Mouse (Mus musculus) bone marrow macrophage, adult 2 months (primary cell): ENCODE data around the gene Trp53tg5.

Experiments used
- CTCF ChIP-seq: IDR thresholded peaks from 2 replicates; pipeline ENCODE4 v1.5.1; 2012; ENCODE audit warnings: low read depth, mild to moderate bottlenecking, low read length, moderate library complexity
- POLR2A ChIP-seq: IDR thresholded peaks from 2 replicates; pipeline ENCODE4 v1.6.1; 2012; ENCODE audit warnings: mild to moderate bottlenecking, low read depth, low read length, borderline replicate concordance

DNA sequence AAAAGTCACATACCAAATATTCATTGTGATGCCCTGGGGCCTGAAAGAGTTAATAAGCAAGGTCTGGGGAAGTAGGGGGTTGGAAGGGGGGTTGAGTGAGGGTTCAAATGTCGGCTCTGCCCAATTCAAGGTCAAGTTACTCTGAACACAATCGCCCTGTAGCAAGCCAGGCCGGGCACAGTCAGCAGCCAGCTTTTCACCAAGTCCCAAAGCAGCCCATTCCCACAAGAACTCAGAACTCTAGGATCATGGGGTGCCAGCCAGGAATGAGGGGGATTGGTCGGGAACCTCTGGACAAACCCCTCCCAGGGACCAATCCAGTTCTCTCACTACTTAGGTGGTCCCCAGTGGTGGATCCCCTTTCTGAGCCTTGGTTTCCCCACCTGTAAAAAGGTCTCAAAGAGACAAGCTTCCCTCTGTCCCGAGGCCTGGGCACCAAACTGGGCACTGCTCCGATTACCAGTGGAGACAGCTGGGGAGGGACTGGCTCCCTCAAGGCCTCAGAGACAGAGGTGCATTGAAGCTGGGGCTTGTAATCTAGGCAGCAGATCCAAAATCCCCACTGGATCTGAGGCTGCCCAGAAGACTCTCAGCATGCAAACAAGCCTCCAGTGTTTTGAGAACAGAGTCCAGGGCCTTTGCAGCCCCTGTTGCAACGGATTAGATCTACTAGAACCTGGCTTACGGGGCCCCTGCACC is 37.2 kb downstream of the Trp53tg5 start:
- TF ChIP-seq CTCF (no peak), POLR2A (no peak)
